Mouse (Mus musculus) embryonic fibroblast, embryonic 13.5 days (primary cell): Measurements from ENCODE around the gene Tbc1d10b. TPM values are rescaled to one million over a fixed set of nuclear protein-coding genes. Genes with fewer than 3 reads are reported as not detected.
"Not testable (repeated sequence)": the region's sequence is repeated elsewhere in the genome, so short reads cannot be mapped to it uniquely, and the experiment has no call there.

Experiments
- H3K27ac ChIP-seq: 2 replicates; pipeline ENCODE4 v1.5.1; 2012; ENCODE audit warnings: low read length, control low read depth, inconsistent platforms; ENCODE audit not compliant: insufficient read depth
- H3K4me1 ChIP-seq: 2 replicates; pipeline ENCODE4 v1.6.1; 2011; ENCODE audit warnings: low read length; ENCODE audit not compliant: control insufficient read depth, insufficient read depth
- H3K4me3 ChIP-seq: 2 replicates; pipeline ENCODE4 v1.5.1; 2011; ENCODE audit warnings: mild to moderate bottlenecking, control low read depth, low read length; ENCODE audit not compliant: insufficient read depth
- CTCF ChIP-seq: IDR thresholded peaks from 2 replicates; pipeline ENCODE4 v1.5.1; 2011; ENCODE audit warnings: mild to moderate bottlenecking, control low read depth, low read length, moderate library complexity, borderline replicate concordance; ENCODE audit not compliant: insufficient read depth
- POLR2A ChIP-seq: IDR thresholded peaks from 2 replicates; pipeline ENCODE4 v1.6.1; 2011; ENCODE audit warnings: low read depth, mild to moderate bottlenecking, control low read depth, low read length, moderate library complexity
- polyA plus RNA-seq: library from polyadenylated mRNA; stranded (reverse); fragments of >200 nt; gene quantifications from 2 replicates; pipeline ENCODE4 v1.2.4, GENCODE M21; 2011; ENCODE audit warnings: low read depth; ENCODE audit not compliant: missing spikeins, insufficient read length

The Tbc1d10b gene
- polyA plus RNA-seq, 1 experiment, result 37.5 TPM

DNA sequence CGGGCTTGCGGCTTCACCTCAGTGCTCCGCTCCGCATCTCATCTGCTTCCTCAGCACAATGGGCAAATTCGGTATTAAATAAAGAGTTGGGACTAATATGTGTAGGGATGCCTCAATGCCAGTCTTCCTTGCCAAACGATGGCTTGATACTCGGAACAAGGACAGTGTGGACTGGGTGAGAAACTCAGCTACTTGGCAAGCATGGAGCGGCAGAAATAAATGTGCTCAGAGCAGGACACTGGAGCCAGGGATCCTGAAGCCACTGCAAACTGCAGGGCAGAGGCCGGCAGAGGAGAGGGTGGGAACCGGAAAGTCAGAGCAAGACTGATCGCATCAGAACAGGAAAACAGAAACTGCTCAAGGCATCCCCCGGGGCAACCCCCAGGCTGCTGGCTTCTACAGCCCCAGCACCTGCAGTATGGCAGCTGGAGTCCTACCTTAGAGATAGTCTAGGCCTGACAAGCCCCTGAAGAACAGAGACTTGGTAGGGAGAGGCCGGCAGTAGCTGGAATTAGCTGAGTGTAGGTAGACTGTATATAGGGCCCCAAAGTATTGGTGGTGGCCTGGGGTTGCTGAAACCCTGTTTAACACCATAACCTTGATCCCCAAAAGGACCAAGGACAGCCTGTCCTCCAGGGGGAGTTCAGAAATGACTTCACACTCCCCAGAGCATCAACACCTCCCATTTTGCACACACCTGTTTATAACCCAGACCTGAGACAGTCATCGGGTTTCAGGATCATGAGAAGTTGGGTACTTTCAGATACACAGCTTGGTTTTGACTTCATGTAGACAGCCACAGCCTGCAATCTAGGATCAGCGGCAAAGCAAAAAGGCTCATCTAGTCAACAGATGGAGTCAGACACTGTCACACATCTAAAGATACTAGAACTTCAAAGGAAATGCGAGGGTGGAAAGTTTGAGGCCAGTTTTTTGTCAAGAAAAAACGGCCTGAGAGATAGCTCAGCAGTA, 19.7 kb downstream of the Tbc1d10b start:
- H3K27ac ChIP-seq, result no peak overlapping the region
- TF ChIP-seq POLR2A (no peak), CTCF (no peak)
- peaks cover 2% of the 10 kb centered on the region; the same call in 1 of the 2 replicates for H3K4me1 ChIP-seq
- H3K4me3 ChIP-seq, result no peak overlapping the region

- Histone ChIP-seq H3K4me1 (peaks cover 2% of the 10 kb centered on the region; the same call in 1 of the 2 replicates), H3K27ac (no peak overlapping the region), H3K4me3 (no peak overlapping the region)
- TF ChIP-seq POLR2A (no peak), CTCF (no peak)
These were observed 20.9 kb downstream of the Tbc1d10b start for GRCm38 (mm10) chr7:127187351-127187750.

DNA sequence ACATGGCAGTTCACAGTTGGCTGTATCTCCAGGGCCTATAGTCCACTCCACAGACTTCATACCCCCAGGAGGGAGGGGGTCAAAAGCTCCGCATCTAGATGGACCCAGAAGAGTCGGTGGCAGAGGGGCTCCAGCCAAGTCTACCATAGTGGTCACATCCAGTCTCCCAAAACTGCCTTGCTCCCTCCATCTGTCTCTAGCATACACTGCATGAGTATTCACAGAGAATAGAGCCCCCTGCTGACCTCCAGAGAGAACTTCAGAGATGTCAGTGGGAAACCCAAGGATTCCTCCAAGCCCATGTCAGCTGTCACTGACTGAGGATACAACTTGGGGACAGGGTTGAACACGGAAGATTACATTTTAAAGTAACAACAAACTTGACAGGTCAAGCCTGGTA, 22.7 kb downstream of the Tbc1d10b start:
- H3K4me1 ChIP-seq, result peaks cover 7% of the 10 kb centered on the region
- no peak overlapping the region for H3K27ac ChIP-seq
- TF ChIP-seq CTCF (no peak), POLR2A (no peak)
- H3K4me3 ChIP-seq, result no peak overlapping the region

GRCm38 (mm10) chr7:127184720-127185119, 23.5 kb downstream of the Tbc1d10b start:
- Histone ChIP-seq H3K27ac (peak overlapping the region; percentile 61; the same call in 1 of the 2 replicates), H3K4me1 (peaks cover 7% of the 10 kb centered on the region), H3K4me3 (no peak overlapping the region)
- TF ChIP-seq CTCF (no peak), POLR2A (no peak)

- peaks cover 7% of the 10 kb centered on the region for H3K4me1 ChIP-seq
- no peak overlapping the region for H3K4me3 ChIP-seq
- H3K27ac ChIP-seq, result no peak overlapping the region
- TF ChIP-seq CTCF, result peak; percentile 59; the same call in 1 of the 2 replicates
- TF ChIP-seq POLR2A, result no peak
These were observed 24.4 kb downstream of the Tbc1d10b start for GRCm38 (mm10) chr7:127183828-127184227.

GRCm38 (mm10) chr7:127183345-127183744, 24.9 kb downstream of the Tbc1d10b start:
- peaks cover 7% of the 10 kb centered on the region for H3K4me1 ChIP-seq
- no peak overlapping the region for H3K27ac ChIP-seq
- no peak for TF ChIP-seq CTCF
- no peak for TF ChIP-seq POLR2A
- H3K4me3 ChIP-seq, result no peak overlapping the region

- H3K4me3 ChIP-seq, H3K4me1 ChIP-seq, H3K27ac ChIP-seq: not testable (repeated sequence)
These were observed 26.5 kb downstream of the Tbc1d10b start for GRCm38 (mm10) chr7:127181724-127182123.

DNA sequence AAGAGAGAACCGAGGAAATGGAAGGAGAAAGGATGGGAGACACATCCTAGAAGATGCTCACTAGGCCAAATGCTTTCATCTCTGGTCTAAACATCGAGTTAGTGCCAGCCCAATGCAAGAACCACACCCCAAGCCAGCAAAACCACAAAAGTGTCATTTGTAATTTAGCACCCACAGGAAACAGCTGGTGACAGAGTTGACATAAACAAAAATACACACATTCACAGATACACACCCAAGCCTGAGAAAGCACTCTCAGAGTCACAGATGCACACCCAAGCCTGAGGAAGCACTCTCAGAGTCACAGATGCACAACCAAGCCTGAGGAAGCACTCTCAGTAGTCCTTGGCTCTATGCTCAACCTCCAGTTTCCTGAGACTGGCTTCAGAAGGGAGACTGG, 27.5 kb downstream of the Tbc1d10b start:
- H3K4me1 ChIP-seq, result peaks cover 7% of the 10 kb centered on the region
- TF ChIP-seq CTCF (no peak), POLR2A (no peak)
- H3K4me3 ChIP-seq, result no peak overlapping the region
- no peak overlapping the region for H3K27ac ChIP-seq

DNA sequence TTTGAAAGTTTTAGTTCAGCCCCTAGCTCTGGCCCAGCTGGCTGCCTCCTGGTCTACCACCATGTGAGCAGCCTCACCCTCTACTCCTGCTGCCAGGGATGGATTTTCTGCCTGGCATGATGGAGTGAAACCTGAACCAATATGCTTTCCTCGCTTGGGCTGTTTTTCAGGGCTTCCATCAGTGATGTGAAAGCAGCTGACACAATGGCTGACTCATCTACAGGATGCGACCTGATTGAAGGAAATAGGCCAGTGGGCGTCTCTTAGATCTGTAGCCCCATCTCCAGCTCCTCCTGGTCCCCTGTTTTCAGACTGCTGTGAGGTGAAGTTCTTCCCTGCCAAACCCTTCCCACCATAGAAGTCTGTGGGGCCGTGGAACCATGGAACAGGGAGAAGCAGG, 31.3 kb downstream of the Tbc1d10b start:
- H3K4me3 ChIP-seq, result no peak overlapping the region
- no peak overlapping the region for H3K27ac ChIP-seq
- no peak for TF ChIP-seq POLR2A
- TF ChIP-seq CTCF, result no peak
- H3K4me1 ChIP-seq, result peaks cover 4% of the 10 kb centered on the region; the same call in 1 of the 2 replicates

GRCm38 (mm10) chr7:127166501-127166900, 41.8 kb downstream of the Tbc1d10b start:
- Histone ChIP-seq H3K27ac (no peak overlapping the region), H3K4me3 (no peak overlapping the region), H3K4me1 (no peaks in the 10 kb centered on the region)
- TF ChIP-seq POLR2A (no peak), CTCF (no peak)
